Mouse (Mus musculus) adrenal gland, postnatal 36 days (tissue): Measurements from ENCODE around the gene Dennd5b. TPM values are rescaled to one million over a fixed set of nuclear protein-coding genes. Genes with fewer than 3 reads are reported as not detected.
A peak's percentile ranks its signal among the peaks of the same experiment; 100 is the strongest.
"Not testable (repeated sequence)": the region's sequence is repeated elsewhere in the genome, so short reads cannot be mapped to it uniquely, and the experiment has no call there.

ENCODE experiments used
- DNase-seq, 2 experiments: peaks; one replicate each; pipeline ENCODE4 v3.0.0; 2021; ENCODE audit warnings: mixed read lengths in 1 of 2
- long read RNA-seq, 2 experiments: library from polyadenylated mRNA; stranded (forward); transcript quantifications; one replicate each; pipeline ENCODE4 v2.0.0; 2021; ENCODE audit warnings: borderline sequencing depth in 2 of 2
- total RNA-seq, 2 experiments: library from RNA; stranded (reverse); gene quantifications; 2 replicates each; pipeline ENCODE4 v1.2.3; 2021

The Dennd5b gene
- total RNA-seq, result 10 to 100 TPM; 13.0 to 18.4 TPM
- long read RNA-seq, experiment 1, partial matches to known transcripts, result 1 of 3 reads
- long read RNA-seq, experiment 1, other reads (novel, unspliced or antisense), result 2 of 3 reads
- long read RNA-seq, experiment 2, partial matches to known transcripts, result 0 of 3 reads
- long read RNA-seq, experiment 2, other reads (novel, unspliced or antisense), result 3 of 3 reads

GRCm38 (mm10) chr6:149101076-149101942 lies at the start of gene Dennd5b:
Dennd5b (minus strand) TSS chr6:149101680.
- peak; percentile 89 to 94 for DNase-seq

GRCm38 (mm10) chr6:149148436-149149229 lies 47.2 kb upstream of the Dennd5b start:
- no peak for DNase-seq

DNA sequence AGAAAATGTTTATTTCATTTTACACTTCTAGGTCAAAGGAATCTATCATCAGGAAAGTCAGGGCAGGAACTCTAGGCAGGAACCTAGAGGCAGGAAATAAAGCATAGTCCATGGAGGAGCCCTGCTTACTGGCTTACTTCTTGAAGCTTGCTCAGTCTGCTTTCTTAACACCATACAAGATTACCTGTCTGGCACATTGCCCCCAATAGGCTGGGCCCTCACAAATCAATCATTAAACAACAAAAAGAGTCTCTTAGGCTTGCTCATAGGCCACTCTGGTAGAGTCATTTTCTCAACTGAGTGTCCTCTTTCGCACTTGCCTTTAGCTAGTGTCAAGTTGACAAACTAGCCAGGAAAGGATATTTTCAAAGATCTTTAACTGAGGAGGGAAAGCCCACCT lies 43.7 kb upstream of the Dennd5b start:
- no peak for DNase-seq

DNA sequence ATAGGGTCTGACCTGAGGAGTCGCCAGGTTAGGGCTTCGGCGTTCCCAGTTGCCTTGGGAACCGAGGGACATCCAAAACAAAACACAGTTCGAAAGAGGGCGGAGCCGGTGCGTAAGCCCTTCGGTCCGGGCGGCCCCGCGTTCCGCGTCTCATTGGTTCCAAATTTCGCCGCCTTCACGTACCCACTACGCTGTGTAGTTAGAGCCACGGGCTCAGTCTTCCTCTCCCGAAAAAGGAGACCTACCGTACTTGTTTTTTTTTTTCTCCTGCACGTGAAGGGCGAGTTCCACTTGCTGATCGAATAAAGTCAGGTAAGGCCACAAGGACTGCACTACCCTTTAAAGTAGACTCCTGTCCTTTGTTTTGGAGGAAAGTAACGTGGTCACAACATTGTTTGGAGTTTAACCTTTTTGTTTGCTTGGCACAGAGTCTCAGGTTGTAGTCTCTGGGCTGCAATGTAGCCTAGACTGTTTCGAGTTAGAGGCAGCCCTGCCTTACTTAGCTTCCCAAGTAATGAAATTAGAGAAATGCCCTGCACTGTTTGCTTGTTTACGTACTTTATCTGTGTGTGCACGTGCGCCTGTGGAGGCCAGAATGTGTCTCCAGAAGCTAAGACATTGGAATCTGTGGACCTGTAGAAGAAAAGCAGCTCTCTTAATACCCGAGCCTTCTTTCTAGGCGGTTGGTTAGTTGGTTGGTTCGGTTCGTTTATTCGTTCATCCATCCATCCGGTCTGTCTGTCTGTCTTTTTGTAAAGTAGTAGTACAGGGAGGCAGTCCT lies 40.1 kb upstream of the Dennd5b start:
- DNase-seq, result peak; percentile 87 to 90

DNA sequence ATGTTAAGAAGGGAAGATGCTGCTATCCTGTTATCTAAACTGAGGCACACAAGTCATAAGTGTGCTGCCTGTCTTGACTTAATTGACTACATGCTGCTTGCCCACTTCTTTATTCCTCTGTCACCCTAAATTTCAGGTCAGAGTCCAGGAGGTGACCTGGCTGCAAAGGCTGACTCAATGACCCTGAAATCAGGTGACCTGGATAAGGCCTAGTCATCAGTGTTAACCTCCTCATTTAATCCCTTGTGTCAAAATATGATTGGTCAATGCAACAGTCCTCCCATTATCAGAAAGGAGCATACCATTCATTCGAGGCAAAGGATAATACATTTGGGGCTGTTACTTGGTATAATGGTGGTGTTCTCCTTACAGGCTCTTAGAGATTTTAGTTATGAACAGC lies 38.0 kb upstream of the Dennd5b start, which contains the start of gene Etfbkmt:
Gene Etfbkmt, plus strand, starts transcription at position 379 of the 400 bp plus-strand sequence.
- no peak for DNase-seq

DNA sequence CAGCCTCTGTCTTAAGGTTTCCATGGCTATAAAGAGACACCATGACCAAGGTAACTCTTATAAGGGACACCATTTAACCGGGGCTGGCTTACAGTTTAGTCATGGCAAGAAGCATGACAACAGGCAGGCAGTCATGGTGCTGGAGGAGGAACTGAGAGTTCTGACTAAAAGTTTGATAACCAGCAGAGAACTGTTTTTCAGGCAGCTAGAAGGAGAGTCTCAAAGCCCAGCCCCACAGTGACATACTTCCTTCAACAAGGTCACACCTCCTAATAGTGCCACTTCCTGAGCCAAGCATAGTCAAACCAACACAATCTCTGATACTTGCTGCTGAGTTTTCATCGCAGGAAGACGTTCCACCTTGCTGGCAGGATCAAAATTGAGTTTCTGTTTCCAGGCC lies 37.5 kb upstream of the Dennd5b start:
- no peak for DNase-seq

DNA sequence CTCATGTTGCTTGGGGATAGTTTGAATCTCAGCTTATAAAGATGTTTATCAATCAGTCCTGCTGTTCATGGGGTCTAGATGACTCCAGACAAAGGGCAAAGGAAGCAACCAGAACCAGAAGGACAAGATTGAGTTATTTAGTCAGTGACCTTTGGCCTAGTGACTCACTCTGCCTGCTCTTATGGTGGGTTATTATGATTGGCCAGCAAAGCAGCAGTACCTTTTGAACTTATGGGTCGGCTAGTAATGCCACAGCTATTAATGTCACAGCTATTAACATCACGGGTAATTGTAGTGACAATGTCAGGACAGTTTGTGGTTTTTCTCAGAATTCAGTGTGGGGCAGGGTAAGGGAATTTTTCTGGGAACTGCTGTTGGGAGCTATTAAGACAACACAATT lies 36.5 kb upstream of the Dennd5b start:
- DNase-seq, result no peak

DNA sequence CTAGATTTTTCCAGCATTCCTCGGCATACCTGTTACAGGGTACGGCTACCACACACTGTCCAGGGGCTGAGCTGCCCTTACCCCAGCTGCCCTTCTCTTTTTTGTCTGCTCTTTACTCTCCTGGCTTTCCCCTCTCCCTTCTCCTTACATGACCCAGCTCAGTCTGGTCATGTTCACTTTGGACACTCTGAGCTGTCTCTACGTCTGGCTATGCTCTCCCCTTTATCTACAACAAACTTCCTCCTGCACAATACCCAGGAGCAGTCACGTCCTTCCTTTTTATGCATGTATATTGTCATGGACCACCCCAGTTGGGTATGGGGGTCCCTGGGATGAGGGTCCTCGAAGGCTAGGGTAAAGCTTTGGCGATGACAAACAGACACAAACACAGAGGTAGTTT lies 34.2 kb upstream of the Dennd5b start:
- DNase-seq, result no peak

GRCm38 (mm10) chr6:149134391-149135150 lies 33.1 kb upstream of the Dennd5b start:
- DNase-seq, result no peak

DNA sequence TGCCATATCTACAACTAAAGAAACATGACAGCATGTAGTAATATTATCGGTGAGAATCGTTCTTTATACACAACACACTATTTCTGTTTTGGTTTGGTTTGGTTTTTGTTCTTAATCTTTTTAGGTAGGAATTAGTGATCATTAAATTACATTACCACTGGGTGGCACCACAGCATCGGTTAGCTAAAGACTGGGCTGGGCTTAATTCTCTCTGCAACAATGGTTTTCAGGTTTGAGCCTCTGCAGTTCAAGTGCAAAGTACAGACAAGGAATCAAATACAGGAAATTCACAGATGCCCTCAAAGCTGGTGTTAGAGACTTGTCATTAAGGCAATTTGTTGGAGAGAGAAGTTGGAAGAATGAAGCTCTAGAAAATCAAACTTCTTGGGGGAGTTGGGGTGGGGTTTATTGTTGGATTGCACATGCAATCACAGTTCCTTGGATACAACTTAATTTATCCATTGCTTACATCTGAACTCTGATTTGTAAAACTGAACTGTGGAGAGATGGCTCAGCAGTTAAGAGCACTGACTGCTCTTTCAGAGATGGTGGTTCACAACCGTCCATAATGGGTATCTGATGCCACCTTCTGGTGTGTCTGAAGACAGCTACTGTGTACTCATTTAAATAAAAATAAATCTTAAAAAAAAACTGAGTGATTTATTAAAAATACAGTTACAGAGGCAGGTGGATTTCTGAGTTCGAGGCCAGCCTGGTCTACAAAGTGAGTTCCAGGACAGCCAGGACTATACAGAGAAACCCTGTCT lies 31.0 kb upstream of the Dennd5b start:
- peak in 1 of 2 experiments; percentile 56 for DNase-seq

- DNase-seq, result no peak
These were observed 29.6 kb upstream of the Dennd5b start for GRCm38 (mm10) chr6:149131111-149131510.

DNA sequence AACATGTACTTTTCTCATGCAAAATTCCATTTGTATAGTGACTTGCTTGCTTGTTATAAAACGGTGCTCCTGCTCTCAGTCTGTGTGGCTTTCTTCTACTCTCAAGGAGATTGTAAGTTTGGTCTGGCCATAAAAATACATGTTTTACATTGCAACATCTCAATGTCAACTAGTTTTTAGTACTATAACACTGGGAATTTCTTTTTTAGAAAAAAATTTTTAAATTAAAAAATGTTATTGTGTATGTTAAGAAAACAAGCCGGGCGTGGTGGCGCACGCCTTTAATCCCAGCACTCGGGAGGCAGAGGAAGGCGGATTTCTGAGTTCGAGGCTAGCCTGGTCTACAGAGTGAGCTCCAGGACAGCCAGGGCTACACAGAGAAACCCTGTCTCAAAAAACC lies 28.4 kb upstream of the Dennd5b start, which contains the start of gene Gm10203:
Gene Gm10203, plus strand, starts transcription at position 301 of the 400 bp plus-strand sequence.
- not testable (repeated sequence) for DNase-seq

- peak; percentile 54 to 59 for DNase-seq
These were observed 25.2 kb upstream of the Dennd5b start for GRCm38 (mm10) chr6:149126675-149127074.

GRCm38 (mm10) chr6:149123042-149123441 lies 21.6 kb upstream of the Dennd5b start:
- DNase-seq, result no peak

GRCm38 (mm10) chr6:149119853-149120252 lies 18.4 kb upstream of the Dennd5b start:
- peak in 1 of 2 experiments; percentile 74 for DNase-seq

- DNase-seq, result peak; percentile 49 to 58
These were observed 17.5 kb upstream of the Dennd5b start for GRCm38 (mm10) chr6:149118935-149119334.

- no peak for DNase-seq
These were observed 15.5 kb upstream of the Dennd5b start for GRCm38 (mm10) chr6:149116992-149117391.

- no peak for DNase-seq
These were observed 7.4 kb upstream of the Dennd5b start for GRCm38 (mm10) chr6:149108909-149109308.

- no peak for DNase-seq
These were observed 6.1 kb upstream of the Dennd5b start for GRCm38 (mm10) chr6:149107615-149108014.

DNA sequence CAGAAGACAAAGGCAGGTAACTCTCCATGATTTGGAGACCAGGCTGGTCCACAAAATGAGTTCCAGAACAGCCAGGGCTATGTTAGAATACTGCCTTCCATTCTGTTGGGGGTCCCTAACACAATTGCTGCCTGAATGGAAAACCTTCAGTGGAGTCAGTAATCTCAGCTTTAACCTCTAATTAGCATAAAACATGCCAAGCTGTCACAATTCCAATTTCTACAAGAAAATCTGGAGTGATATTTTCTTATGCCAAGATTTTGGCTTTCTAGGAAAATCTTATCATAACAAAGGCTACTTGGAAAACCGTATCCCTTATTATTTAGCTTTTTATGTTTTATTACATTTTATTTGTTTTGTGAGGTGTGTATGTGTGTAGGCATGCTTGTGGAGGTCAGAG lies 2.0 kb upstream of the Dennd5b start:
- no peak for DNase-seq
